Comparison of ENCODE assay signal across 12 mouse cellular contexts in genomic region chr3:22222351-22222750, GRCm38 (mm10).
DNase-seq lines count a peak whose midpoint lies in the region; ATAC-seq and TF ChIP-seq lines count a peak whose summit lies in the region.
"Had no signal": no experiment of that assay in that cellular context is flagged by ENCODE, and none has a peak within 500 bp of the region (broad histone marks: within the 10 kb centered on the region; RNA-seq: fewer than 3 reads in every experiment).

No protein-coding gene starts in this region.

- no peak overlapping the region for H3K4me3 ChIP-seq in heart, embryonic 13.5 days
- peak overlapping the region; percentile 26; the same call in 1 of the 2 replicates for H3K4me3 ChIP-seq in E14TG2a.4 (replicated peaks; ENCODE audit: low read length)
- H3K4me3 ChIP-seq in hindbrain, postnatal 0 days (ENCODE audit: low read length): no peak overlapping the region
- H3K4me3 ChIP-seq: neural tube, embryonic 13.5 days had no signal

- intact Hi-C loops in left cerebral cortex, postnatal 36 days (cut with DNase I): no loop called here

- H3K9me3 ChIP-seq in heart, embryonic 13.5 days: no peaks in the 10 kb centered on the region
- H3K9me3 ChIP-seq in E14TG2a.4 (ENCODE audit: low read length): peaks cover 15% of the 10 kb centered on the region; the same call in 1 of the 2 replicates
- no peaks in the 10 kb centered on the region for H3K9me3 ChIP-seq in hindbrain, postnatal 0 days (ENCODE audit: low read length)
- H3K9me3 ChIP-seq: neural tube, embryonic 13.5 days had no signal

- DNase-seq in heart, adult 18-20 months: no peak
- peak; percentile 65 for DNase-seq in ZHBTc4 (ENCODE audit: low read depth, low spot score)
- no peak for DNase-seq in hindbrain, postnatal 0 days (ENCODE audit: low spot score)
- DNase-seq in left cerebral cortex, postnatal 36 days (ENCODE audit: low spot score in 2 of 2): no peak
- DNase-seq: cerebellum, adult 9-11 months; heart, postnatal 4 days; kidney, adult 8-10 months; left cerebral cortex, postnatal 4 days had no signal

- no peak overlapping the region for H3K9ac ChIP-seq in heart, embryonic 13.5 days
- H3K9ac ChIP-seq in hindbrain, postnatal 0 days (replicated peaks; ENCODE audit: low read length): no peak overlapping the region
- H3K9ac ChIP-seq: neural tube, embryonic 13.5 days had no signal

- no peak for ATAC-seq in heart, embryonic 13.5 days (ENCODE audit: extremely low read depth, insufficient number of reproducible peaks, low FRiP score, low TSS enrichment)
- ATAC-seq in hindbrain, postnatal 0 days: 0 out of 2 replicates have a peak, but pooled peaks have one; percentile 18
- ATAC-seq in granulocyte monocyte progenitor cell, adult 5-6 weeks (replicated peaks; ENCODE audit: poor library complexity, severe bottlenecking): no peak

- H3K4me2 ChIP-seq in heart, embryonic 13.5 days: peak overlapping the region; percentile 16; the same call in 1 of the 2 replicates
- no peak overlapping the region for H3K4me2 ChIP-seq in hindbrain, postnatal 0 days (ENCODE audit: low read depth, low read length)
- H3K4me2 ChIP-seq: neural tube, embryonic 13.5 days had no signal

- H3K27ac ChIP-seq in heart, embryonic 13.5 days (replicated peaks): no peak overlapping the region
- no peak overlapping the region for H3K27ac ChIP-seq in hindbrain, postnatal 0 days
- H3K27ac ChIP-seq: neural tube, embryonic 13.5 days had no signal

- peaks cover 11% of the 10 kb centered on the region for H3K36me3 ChIP-seq in heart, embryonic 13.5 days
- no peaks in the 10 kb centered on the region; the same call in 1 of the 2 replicates for H3K36me3 ChIP-seq in E14TG2a.4 (ENCODE audit: insufficient read depth, low read length)
- no peaks in the 10 kb centered on the region for H3K36me3 ChIP-seq in hindbrain, postnatal 0 days (ENCODE audit: insufficient read depth, low read length)

- WGBS in heart, embryonic 13.5 days: 36% methylated on average over 12 of the region's 12 CpGs
- 48% methylated on average over 12 of the region's 12 CpGs for WGBS in hindbrain, postnatal 0 days

- no peak for TF ChIP-seq CTCF in E14TG2a.4 (conservative IDR thresholded peaks at IDR 0.05; ENCODE audit: low read length)
- no peak for TF ChIP-seq CTCF in hindbrain, postnatal 0 days (IDR thresholded peaks at IDR 0.05; ENCODE audit: low read depth)

- H3K27me3 ChIP-seq in heart, embryonic 13.5 days (replicated peaks): no peaks in the 10 kb centered on the region
- no peaks in the 10 kb centered on the region; the same call in 1 of the 2 replicates for H3K27me3 ChIP-seq in E14TG2a.4 (ENCODE audit: insufficient read depth, low read length)
- no peaks in the 10 kb centered on the region for H3K27me3 ChIP-seq in hindbrain, postnatal 0 days (ENCODE audit: insufficient read depth, low read length)
- H3K27me3 ChIP-seq: neural tube, embryonic 13.5 days had no signal

- 0 out of 2 replicates have a peak, but pooled peaks cover 2% of the 10 kb centered on the region for H3K4me1 ChIP-seq in heart, embryonic 13.5 days
- peaks cover 14% of the 10 kb centered on the region for H3K4me1 ChIP-seq in E14TG2a.4 (replicated peaks; ENCODE audit: low read depth, low read length)
- no peaks in the 10 kb centered on the region for H3K4me1 ChIP-seq in hindbrain, postnatal 0 days (ENCODE audit: insufficient read depth, low read length)
- H3K4me1 ChIP-seq: neural tube, embryonic 13.5 days had no signal
